Mouse (Mus musculus) hindbrain, embryonic 12.5 days (tissue): ENCODE results near the gene Eif3a. TPM values are rescaled to one million over a fixed set of nuclear protein-coding genes. Genes with fewer than 3 reads are reported as not detected.

Source experiments
- ATAC-seq: fragments of 200-750 bp; cut with Nextera tagmentation; 2 replicates; pipeline ENCODE4 v1.8.0; 2017; ENCODE audit warnings: moderate TSS enrichment; ENCODE audit not compliant: low FRiP score
- H3K27ac ChIP-seq: fragments of 300-500 bp; sonication (generic); 2 replicates; pipeline ENCODE4 v1.5.1; 2016; ENCODE audit warnings: mild to moderate bottlenecking
- H3K27me3 ChIP-seq: fragments of 300-500 bp; sonication (generic); 2 replicates; pipeline ENCODE4 v1.6.1; 2016; ENCODE audit warnings: mild to moderate bottlenecking
- H3K36me3 ChIP-seq: fragments of 300-500 bp; sonication (generic); 2 replicates; pipeline ENCODE4 v1.6.1; 2016; ENCODE audit warnings: mild to moderate bottlenecking
- H3K4me1 ChIP-seq: fragments of 300-500 bp; sonication (generic); 2 replicates; pipeline ENCODE4 v1.6.1; 2016
- H3K4me2 ChIP-seq: fragments of 300-500 bp; sonication (generic); replicated peaks from 2 replicates; pipeline ENCODE4 v1.6.1; 2016; ENCODE audit warnings: mild to moderate bottlenecking
- H3K4me3 ChIP-seq: fragments of 300-500 bp; sonication (generic); 2 replicates; pipeline ENCODE4 v1.5.1; 2016; ENCODE audit warnings: mild to moderate bottlenecking
- H3K9ac ChIP-seq: fragments of 300-500 bp; sonication (generic); 2 replicates; pipeline ENCODE4 v1.6.1; 2016; ENCODE audit warnings: mild to moderate bottlenecking, moderate library complexity
- H3K9me3 ChIP-seq: fragments of 300-500 bp; sonication (generic); replicated peaks from 2 replicates; pipeline ENCODE4 v1.6.1; 2016; ENCODE audit warnings: mild to moderate bottlenecking
- WGBS: fragments of 180-500 bp; shearing (Covaris S2); methylation state at CpG from one replicate; pipeline ENCODE4 v1.1.7; 2016; 5-methylcytosine and 5-hydroxymethylcytosine counted together
- polyA plus RNA-seq: library from polyadenylated mRNA; unstranded; fragments of >200 nt; fragmentation: Nextera tagmentation; extraction: Ambion mirVana; gene quantifications from 2 replicates; pipeline ENCODE4 v1.2.1, GENCODE M21; 2016

Gene Eif3a
- polyA plus RNA-seq: 126 and 129 TPM in 2 replicates

- no peaks in the 10 kb centered on the region for H3K36me3 ChIP-seq
- under 1% methylated on average over 57 of the region's 57 CpGs for WGBS
- ATAC-seq: peak; percentile 97
- no peaks in the 10 kb centered on the region for H3K27me3 ChIP-seq
- H3K27ac ChIP-seq: peak within 1 kb of the TSS; percentile 96
- peaks cover 18% of the 10 kb centered on the region for H3K4me1 ChIP-seq
- H3K9ac ChIP-seq: peak within 1 kb of the TSS; percentile 94
- peak within 1 kb of the TSS; percentile 95 for H3K4me3 ChIP-seq
- H3K4me2 ChIP-seq: peak within 1 kb of the TSS; percentile 62
- no peaks in the 10 kb centered on the region for H3K9me3 ChIP-seq
These were observed at the start of gene Eif3a for GRCm38 (mm10) chr19:60790551-60791161. Gene Eif3a, minus strand, starts transcription at chr19:60790658.

- ATAC-seq: no peak
These were observed 47.3 kb upstream of the Eif3a start for GRCm38 (mm10) chr19:60837747-60838146.

DNA sequence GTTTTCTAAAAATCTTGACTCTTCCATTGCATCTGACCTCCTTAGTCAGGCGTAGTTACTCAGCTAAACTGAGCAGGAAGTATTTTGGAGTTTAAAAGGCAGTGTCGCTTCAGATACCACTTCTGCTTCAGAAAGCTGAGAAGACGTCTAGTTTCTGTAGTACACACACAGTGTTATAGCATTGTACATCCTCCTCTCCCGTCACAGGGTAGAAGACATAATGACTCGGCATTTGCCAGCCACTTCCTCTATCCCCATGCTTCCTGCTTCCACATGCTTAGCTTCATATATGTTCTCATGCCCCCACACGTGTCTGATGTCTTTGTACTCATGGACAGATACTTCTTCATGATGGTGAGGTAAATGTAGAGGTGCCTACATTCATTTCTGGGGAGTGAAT is 28.2 kb upstream of the Eif3a start:
- Histone ChIP-seq H3K4me2 (no peak overlapping the region), H3K9me3 (no peaks in the 10 kb centered on the region), H3K4me1 (no peaks in the 10 kb centered on the region), H3K36me3 (peaks cover 57% of the 10 kb centered on the region), H3K27ac (no peak overlapping the region), H3K9ac (no peak overlapping the region), H3K27me3 (no peaks in the 10 kb centered on the region), H3K4me3 (no peak overlapping the region)
- WGBS: 91% methylated on average over 6 of the region's 6 CpGs
- no peak for ATAC-seq

More at GRCm38 (mm10) chr19:60837747-60838146, 47.3 kb upstream of the Eif3a start:
- Histone ChIP-seq H3K36me3 (peaks cover 63% of the 10 kb centered on the region), H3K4me1 (no peaks in the 10 kb centered on the region), H3K4me2 (no peak overlapping the region), H3K4me3 (no peak overlapping the region), H3K9ac (no peak overlapping the region), H3K27me3 (no peaks in the 10 kb centered on the region), H3K9me3 (no peaks in the 10 kb centered on the region), H3K27ac (no peak overlapping the region)
- WGBS: 80% methylated on average over 1 of the region's 1 CpGs

DNA sequence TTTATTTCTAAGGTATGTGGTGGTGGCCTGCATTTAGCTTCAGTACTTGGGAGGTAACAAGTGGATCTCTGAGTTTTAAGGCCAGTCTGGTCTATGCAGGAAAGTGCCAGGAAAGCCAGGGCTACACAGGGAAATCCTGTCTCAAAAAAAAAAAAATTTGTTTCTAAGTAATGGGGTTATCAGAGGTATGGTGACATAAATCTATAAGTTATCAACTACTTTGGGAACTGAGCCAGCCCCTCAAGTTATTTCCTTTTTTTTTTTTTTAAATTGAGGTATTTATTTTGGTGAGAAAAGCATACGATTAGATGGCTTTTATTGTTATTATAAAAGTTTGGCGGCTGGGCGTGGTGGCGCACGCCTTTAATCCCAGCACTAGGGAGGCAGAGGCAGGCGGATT is 22.7 kb upstream of the Eif3a start:
- H3K27me3 ChIP-seq: no peaks in the 10 kb centered on the region
- H3K36me3 ChIP-seq: peaks cover 16% of the 10 kb centered on the region; the same call in 1 of the 2 replicates
- 97% methylated on average over 6 of the region's 6 CpGs for WGBS
- peaks cover 4% of the 10 kb centered on the region; the same call in 1 of the 2 replicates for H3K4me1 ChIP-seq
- H3K4me2 ChIP-seq: no peak overlapping the region
- no peak for ATAC-seq
- H3K9me3 ChIP-seq: no peaks in the 10 kb centered on the region
- no peak overlapping the region for H3K4me3 ChIP-seq
- no peak overlapping the region for H3K9ac ChIP-seq
- H3K27ac ChIP-seq: no peak overlapping the region

DNA sequence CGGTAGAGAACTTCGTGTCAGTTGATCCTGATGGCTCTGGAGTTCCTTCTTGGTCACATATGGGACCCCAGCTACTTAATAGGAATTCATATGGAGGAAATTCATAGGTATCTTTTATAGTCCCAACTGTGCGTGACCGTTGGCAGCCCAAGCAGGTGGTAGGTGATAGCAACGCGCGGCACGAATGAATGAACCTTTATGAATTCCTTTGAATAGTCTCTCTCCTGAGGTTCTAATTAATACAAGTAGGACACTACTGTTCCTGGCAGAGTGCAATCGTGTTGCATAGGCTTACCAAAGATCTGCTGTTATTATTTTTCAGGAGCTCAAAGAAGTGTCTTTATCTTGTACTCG is 21.6 kb upstream of the Eif3a start:
- ATAC-seq: no peak
- Histone ChIP-seq H3K9me3 (no peaks in the 10 kb centered on the region), H3K36me3 (peaks cover 14% of the 10 kb centered on the region; the same call in 1 of the 2 replicates), H3K9ac (peak overlapping the region; percentile 84), H3K4me1 (peaks cover 4% of the 10 kb centered on the region; the same call in 1 of the 2 replicates), H3K27me3 (no peaks in the 10 kb centered on the region), H3K4me2 (peak overlapping the region; percentile 70), H3K4me3 (peak overlapping the region; percentile 68), H3K27ac (peak overlapping the region; percentile 31; the same call in 1 of the 2 replicates)
- 22% methylated on average over 10 of the region's 10 CpGs for WGBS

- Histone ChIP-seq H3K9ac (peak within 1 kb of the TSS; percentile 84), H3K4me3 (peak within 1 kb of the TSS; percentile 68), H3K36me3 (peaks cover 11% of the 10 kb centered on the region; the same call in 1 of the 2 replicates), H3K4me2 (peak within 1 kb of the TSS; percentile 70), H3K27me3 (no peaks in the 10 kb centered on the region), H3K4me1 (peaks cover 4% of the 10 kb centered on the region; the same call in 1 of the 2 replicates), H3K9me3 (no peaks in the 10 kb centered on the region), H3K27ac (peak within 1 kb of the TSS; percentile 31; the same call in 1 of the 2 replicates)
- peak; percentile 99 for ATAC-seq
- WGBS: 2% methylated on average over 32 of the region's 45 CpGs
These were observed 20.9 kb upstream of the Eif3a start, which contains the start of gene Fam45a for GRCm38 (mm10) chr19:60811098-60812035. Gene Fam45a, plus strand, starts transcription at chr19:60811585.

- 97% methylated on average over 2 of the region's 2 CpGs for WGBS
- Histone ChIP-seq H3K4me3 (no peak overlapping the region), H3K9me3 (no peaks in the 10 kb centered on the region), H3K27me3 (no peaks in the 10 kb centered on the region), H3K27ac (no peak overlapping the region), H3K4me1 (peaks cover 4% of the 10 kb centered on the region; the same call in 1 of the 2 replicates), H3K36me3 (0 out of 2 replicates have a peak, but pooled peaks cover 3% of the 10 kb centered on the region), H3K4me2 (no peak overlapping the region), H3K9ac (no peak overlapping the region)
- ATAC-seq: no peak
These were observed 19.5 kb upstream of the Eif3a start for GRCm38 (mm10) chr19:60809927-60810326.

DNA sequence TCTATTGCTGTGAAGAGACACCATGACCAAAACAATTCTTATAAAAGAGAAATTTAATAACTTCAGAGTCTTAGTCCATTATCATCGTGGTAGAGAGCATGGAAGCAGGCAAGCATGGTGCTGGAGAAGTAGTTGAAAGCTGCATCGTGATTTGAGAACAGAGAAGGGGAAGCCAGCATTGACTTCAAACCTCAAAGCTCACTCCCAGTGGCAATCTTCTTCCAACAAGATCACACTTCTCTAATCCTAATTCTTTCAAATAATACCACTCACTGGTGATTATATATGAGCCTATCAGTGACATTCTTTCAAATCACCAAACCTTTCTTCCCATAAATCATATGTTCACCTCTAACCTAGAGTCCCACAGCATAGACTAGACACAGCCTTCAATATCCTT is 14.4 kb upstream of the Eif3a start:
- Histone ChIP-seq H3K9ac (no peak overlapping the region), H3K27ac (no peak overlapping the region), H3K27me3 (no peaks in the 10 kb centered on the region), H3K4me1 (no peaks in the 10 kb centered on the region), H3K4me2 (no peak overlapping the region), H3K4me3 (no peak overlapping the region), H3K36me3 (no peaks in the 10 kb centered on the region), H3K9me3 (no peaks in the 10 kb centered on the region)
- 65% methylated on average over 2 of the region's 2 CpGs for WGBS
- no peak for ATAC-seq

DNA sequence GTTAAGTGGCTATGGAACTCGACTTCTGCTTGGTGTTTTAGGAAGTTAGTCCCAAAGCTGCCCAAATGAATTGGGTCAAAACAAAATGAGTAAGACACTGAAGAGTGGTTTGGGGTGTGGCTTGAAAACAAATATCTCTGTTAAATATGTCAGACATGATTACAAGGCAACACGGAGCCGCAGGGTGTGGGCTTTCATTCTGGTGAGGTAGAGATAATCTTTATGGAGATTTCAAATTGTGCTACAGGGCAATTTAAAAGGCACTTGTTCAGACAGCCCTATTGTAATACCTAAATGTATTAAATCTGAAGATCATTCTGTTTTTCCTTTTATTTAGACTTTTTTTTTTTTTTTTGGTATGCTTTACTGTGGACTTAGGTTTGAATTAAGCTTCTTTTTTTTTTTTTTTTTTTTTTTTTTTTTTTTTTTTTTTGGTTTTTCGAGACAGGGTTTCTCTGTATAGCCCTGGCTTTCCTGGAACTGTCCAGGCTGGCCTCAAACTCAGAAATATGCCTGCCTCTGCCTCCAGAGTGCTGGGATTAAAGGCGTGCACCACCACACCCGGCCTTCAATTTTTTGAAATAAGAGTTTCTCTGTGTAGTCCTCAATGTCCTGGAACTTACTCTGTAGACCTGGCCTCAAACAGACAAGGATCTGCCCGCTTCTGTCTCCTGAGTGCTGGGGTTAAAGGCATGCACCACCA is 9.6 kb upstream of the Eif3a start:
- Histone ChIP-seq H3K27me3 (no peaks in the 10 kb centered on the region), H3K4me3 (no peak overlapping the region), H3K9me3 (no peaks in the 10 kb centered on the region), H3K36me3 (no peaks in the 10 kb centered on the region), H3K4me1 (no peaks in the 10 kb centered on the region), H3K4me2 (no peak overlapping the region), H3K27ac (no peak overlapping the region), H3K9ac (no peak overlapping the region)
- no peak for ATAC-seq
- WGBS: 85% methylated on average over 7 of the region's 7 CpGs

DNA sequence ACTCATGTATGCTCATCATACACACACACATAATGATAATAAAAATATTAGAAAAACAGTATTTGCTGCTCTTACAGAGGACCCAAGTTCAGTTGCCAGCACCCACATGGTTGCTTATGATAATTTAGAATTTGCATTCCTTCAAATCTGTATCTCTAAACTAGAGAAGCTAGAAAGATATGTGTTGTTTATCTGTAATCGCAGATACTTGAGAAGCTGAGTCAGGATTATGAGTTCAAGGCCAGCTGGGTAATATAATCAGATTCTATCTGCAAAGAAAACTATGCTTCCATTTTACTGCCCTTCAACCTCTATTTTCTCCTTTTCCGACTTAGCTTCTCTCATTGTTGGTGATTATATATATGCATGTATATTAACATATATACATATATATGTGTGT is 7.0 kb upstream of the Eif3a start:
- Histone ChIP-seq H3K4me2 (no peak overlapping the region), H3K4me3 (no peak overlapping the region), H3K36me3 (no peaks in the 10 kb centered on the region), H3K4me1 (no peaks in the 10 kb centered on the region), H3K27me3 (no peaks in the 10 kb centered on the region), H3K9ac (no peak overlapping the region), H3K27ac (no peak overlapping the region), H3K9me3 (no peaks in the 10 kb centered on the region)
- 96% methylated on average over 2 of the region's 2 CpGs for WGBS
- no peak for ATAC-seq

DNA sequence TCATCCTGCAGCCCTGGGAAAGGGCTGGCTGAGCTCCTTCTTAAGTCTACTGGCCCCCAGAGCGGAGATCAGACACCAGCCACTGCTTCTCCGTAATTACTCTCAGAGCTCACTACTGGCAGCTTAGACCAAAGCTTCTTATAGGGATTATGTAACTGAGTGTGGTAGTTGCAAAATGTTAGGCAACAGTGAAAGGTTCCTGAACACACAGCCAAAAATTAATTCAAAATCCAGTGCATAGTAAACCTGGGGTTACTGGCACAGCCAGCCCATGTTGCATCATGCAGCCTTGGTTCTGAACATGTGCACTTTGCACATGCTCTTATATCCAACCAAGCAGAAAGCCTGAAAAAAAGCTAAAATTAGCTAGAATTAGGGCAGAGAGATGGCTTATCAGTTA is 4.8 kb upstream of the Eif3a start:
- no peak overlapping the region for H3K4me3 ChIP-seq
- H3K4me2 ChIP-seq: no peak overlapping the region
- 92% methylated on average over 2 of the region's 2 CpGs for WGBS
- no peak overlapping the region for H3K9ac ChIP-seq
- H3K4me1 ChIP-seq: peaks cover 3% of the 10 kb centered on the region; the same call in 1 of the 2 replicates
- no peak for ATAC-seq
- no peak overlapping the region for H3K27ac ChIP-seq
- no peaks in the 10 kb centered on the region for H3K9me3 ChIP-seq
- no peaks in the 10 kb centered on the region for H3K27me3 ChIP-seq
- no peaks in the 10 kb centered on the region for H3K36me3 ChIP-seq

DNA sequence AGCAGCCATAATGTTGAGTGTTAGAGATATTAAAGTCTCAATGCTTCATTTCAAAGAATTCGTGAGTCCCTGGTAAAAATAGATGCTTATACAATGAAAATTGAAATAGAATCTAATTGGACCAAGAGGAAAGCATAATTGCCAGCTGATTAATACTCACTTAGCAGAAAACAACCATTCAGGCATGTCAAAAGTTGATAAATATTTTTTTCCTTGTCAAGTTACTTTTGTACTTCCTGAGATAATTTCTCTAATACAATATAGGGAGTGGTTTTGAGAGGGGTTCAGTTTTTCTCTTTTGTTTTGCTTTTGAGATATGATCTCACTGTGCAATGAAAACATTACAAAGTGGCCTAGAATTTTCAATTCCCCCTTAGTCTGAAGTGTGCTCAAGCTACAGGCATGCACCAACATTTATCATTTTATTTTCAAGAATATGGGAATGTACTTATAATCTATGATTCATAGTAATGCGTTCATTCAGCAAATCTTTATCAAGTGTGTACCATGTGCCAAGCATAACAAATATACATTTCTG is 2.8 kb upstream of the Eif3a start:
- H3K27me3 ChIP-seq: no peaks in the 10 kb centered on the region
- H3K4me3 ChIP-seq: no peak overlapping the region
- no peak for ATAC-seq
- H3K4me2 ChIP-seq: no peak overlapping the region
- no peak overlapping the region for H3K9ac ChIP-seq
- H3K27ac ChIP-seq: no peak overlapping the region
- no peaks in the 10 kb centered on the region for H3K9me3 ChIP-seq
- peaks cover 6% of the 10 kb centered on the region for H3K4me1 ChIP-seq
- 83% methylated on average over 2 of the region's 2 CpGs for WGBS
- no peaks in the 10 kb centered on the region for H3K36me3 ChIP-seq
